Mouse (Mus musculus) embryo, embryonic 11.5 days (tissue): ENCODE results near the gene Ppp1r27.
"Not testable (repeated sequence)": the region's sequence is repeated elsewhere in the genome, so short reads cannot be mapped to it uniquely, and the experiment has no call there.

ENCODE experiments used
- DNase-seq: peaks from one replicate; pipeline ENCODE4 v3.0.0-alpha.2; 2012; ENCODE audit warnings: low read depth, low spot score

Ppp1r27 gene

GRCm38 (mm10) chr11:120575940-120576339 lies 25.0 kb upstream of the Ppp1r27 start:
- DNase-seq, result no peak

GRCm38 (mm10) chr11:120575046-120575445 lies 24.1 kb upstream of the Ppp1r27 start:
- DNase-seq, result no peak

GRCm38 (mm10) chr11:120574278-120574600 lies 23.3 kb upstream of the Ppp1r27 start:
- no peak for DNase-seq

GRCm38 (mm10) chr11:120573585-120574277 lies 22.8 kb upstream of the Ppp1r27 start:
- no peak for DNase-seq

GRCm38 (mm10) chr11:120572752-120573584 lies 22.0 kb upstream of the Ppp1r27 start, which contains the start of gene P4hb:
P4hb (minus strand) TSS chr11:120573253.
- DNase-seq, result peak; percentile 99

- DNase-seq, result no peak
These were observed 21.5 kb upstream of the Ppp1r27 start for GRCm38 (mm10) chr11:120572417-120572751.

GRCm38 (mm10) chr11:120571754-120572416 lies 21.0 kb upstream of the Ppp1r27 start:
- DNase-seq, result no peak

- DNase-seq, result no peak
These were observed 20.2 kb upstream of the Ppp1r27 start for GRCm38 (mm10) chr11:120571122-120571521.

GRCm38 (mm10) chr11:120568324-120568723 lies 17.4 kb upstream of the Ppp1r27 start:
- no peak for DNase-seq

- no peak for DNase-seq
These were observed 14.2 kb upstream of the Ppp1r27 start for GRCm38 (mm10) chr11:120565114-120565513.

GRCm38 (mm10) chr11:120562949-120563348 lies 12.0 kb upstream of the Ppp1r27 start:
- DNase-seq, result no peak

GRCm38 (mm10) chr11:120560952-120561728 lies 10.2 kb upstream of the Ppp1r27 start:
- no peak for DNase-seq

- DNase-seq, result not testable (repeated sequence)
These were observed 7.9 kb upstream of the Ppp1r27 start for GRCm38 (mm10) chr11:120558843-120559242.

GRCm38 (mm10) chr11:120555260-120555659 lies 4.3 kb upstream of the Ppp1r27 start:
- DNase-seq, result no peak

- DNase-seq, result no peak
These were observed 3.9 kb upstream of the Ppp1r27 start for GRCm38 (mm10) chr11:120554834-120555233.

- DNase-seq, result no peak
These were observed 1.8 kb upstream of the Ppp1r27 start for GRCm38 (mm10) chr11:120552736-120553135.

GRCm38 (mm10) chr11:120549986-120550809 lies 734 bp downstream of the Ppp1r27 start:
- no peak for DNase-seq

- DNase-seq, result peak; percentile 81
These were observed 1.6 kb downstream of the Ppp1r27 start, which contains the start of gene Mcrip1 for GRCm38 (mm10) chr11:120549168-120549945. Mcrip1 (minus strand) TSS chr11:120549727.

- DNase-seq, result no peak
These were observed 2.2 kb downstream of the Ppp1r27 start for GRCm38 (mm10) chr11:120548786-120549167.

GRCm38 (mm10) chr11:120548214-120548613 lies 2.7 kb downstream of the Ppp1r27 start:
- no peak for DNase-seq
